Mouse (Mus musculus): ENCODE data around the gene Bak1.

The Bak1 gene

DNA sequence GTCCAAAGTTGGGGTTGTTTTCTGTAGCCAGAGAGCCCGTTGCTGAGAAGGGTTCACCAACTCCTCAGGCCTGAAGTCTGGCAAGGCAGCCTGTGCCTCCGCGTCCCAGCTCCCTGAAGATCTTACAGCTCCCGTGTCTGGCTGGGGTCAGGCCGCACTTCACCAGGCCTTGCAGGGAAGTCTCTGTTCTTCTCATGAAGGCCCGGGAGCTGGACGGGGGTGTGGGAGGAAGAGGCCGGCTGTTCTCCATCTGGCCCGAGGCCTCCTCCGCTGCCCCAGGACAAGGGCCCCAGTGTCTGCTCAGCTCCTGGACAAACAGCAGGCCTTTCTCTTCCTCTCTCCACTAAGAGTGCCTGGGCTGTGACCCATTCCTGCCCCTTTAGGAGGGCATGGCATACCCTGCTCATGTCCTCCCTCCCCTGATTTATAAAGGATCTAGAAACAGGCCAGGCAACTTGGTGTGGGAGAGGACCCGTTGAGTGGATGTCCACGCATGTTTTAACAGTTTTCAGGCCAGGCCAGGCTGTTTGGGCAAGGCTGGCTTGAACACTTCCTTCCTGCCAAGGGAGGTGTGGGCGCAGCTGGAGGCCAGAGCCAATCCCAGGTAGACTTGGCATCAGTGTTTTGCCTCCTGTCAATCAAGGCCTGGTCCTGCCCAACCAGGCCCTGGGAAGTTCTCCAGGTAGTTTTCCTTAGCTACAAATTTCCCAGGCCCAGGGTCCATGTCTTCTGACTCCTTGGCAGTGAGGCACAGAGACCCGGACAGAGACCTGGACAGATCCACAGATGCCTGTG, 19.8 kb upstream of the Bak1 start:
- no peak for DNase-seq (ENCODE audit: low spot score in 2 of 2)

GRCm38 (mm10) chr17:27047762-27048444, 19.1 kb upstream of the Bak1 start:
- peak in 1 of 2 experiments; percentile 32 for DNase-seq (ENCODE audit: low spot score in 2 of 2)

- DNase-seq (ENCODE audit: low spot score in 2 of 2): no peak
Observed at GRCm38 (mm10) chr17:27045164-27045563, 16.4 kb upstream of the Bak1 start.

- DNase-seq (ENCODE audit: low spot score in 2 of 2): no peak
Observed at GRCm38 (mm10) chr17:27042840-27043239, 14.0 kb upstream of the Bak1 start.

- DNase-seq (ENCODE audit: low spot score in 2 of 2): no peak
Observed at GRCm38 (mm10) chr17:27041787-27042055, 12.9 kb upstream of the Bak1 start.

GRCm38 (mm10) chr17:27041046-27041786, 12.4 kb upstream of the Bak1 start:
- no peak for DNase-seq (ENCODE audit: low spot score in 2 of 2)

GRCm38 (mm10) chr17:27040304-27041045, 11.7 kb upstream of the Bak1 start:
- no peak for DNase-seq (ENCODE audit: low spot score in 2 of 2)

- no peak for DNase-seq (ENCODE audit: low spot score in 2 of 2)
Observed at GRCm38 (mm10) chr17:27039432-27040102, 10.8 kb upstream of the Bak1 start.

DNA sequence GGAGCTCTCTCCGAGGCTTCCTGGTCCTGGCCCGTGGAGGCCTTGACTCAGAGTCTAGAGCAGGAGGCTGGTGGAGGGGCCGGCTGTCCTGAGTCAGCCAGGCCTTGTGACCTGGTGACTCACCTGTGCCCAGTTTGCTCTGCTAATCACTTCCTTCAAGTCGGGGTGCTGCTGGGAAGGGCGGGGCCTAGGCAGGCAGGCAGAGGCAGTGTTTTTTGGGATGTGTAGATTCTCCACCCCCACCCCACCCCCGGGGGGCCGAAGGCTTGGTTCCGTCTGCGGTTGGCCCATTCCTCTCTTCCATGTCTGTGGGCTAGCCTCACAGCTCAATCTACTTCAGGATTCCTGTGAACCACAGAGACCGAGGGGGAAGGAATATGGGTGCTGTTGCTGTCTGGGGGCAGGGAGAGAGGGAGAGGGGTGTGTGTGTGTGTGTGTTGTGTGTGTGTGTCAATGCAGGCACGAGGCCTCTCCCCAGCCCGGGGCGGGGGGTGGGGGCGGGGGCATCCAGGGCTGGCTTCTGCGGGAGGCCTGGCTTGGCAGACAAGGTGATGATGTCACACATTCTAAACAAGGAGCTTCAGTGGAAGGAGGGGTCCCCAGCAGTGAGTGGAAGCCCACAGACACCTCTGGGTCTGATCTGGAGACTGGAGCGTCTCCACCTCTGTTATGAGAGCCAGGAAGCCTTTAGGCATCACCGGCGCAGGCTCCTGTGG, 9.7 kb upstream of the Bak1 start:
- DNase-seq (ENCODE audit: low spot score in 2 of 2): no peak

GRCm38 (mm10) chr17:27036465-27036864, 7.7 kb upstream of the Bak1 start:
- no peak for DNase-seq (ENCODE audit: low spot score in 2 of 2)

- DNase-seq (ENCODE audit: low spot score in 2 of 2): peak; percentile 70 to 76
Observed at GRCm38 (mm10) chr17:27032869-27033268, 4.1 kb upstream of the Bak1 start.

GRCm38 (mm10) chr17:27032328-27032727, 3.5 kb upstream of the Bak1 start:
- no peak for DNase-seq (ENCODE audit: low spot score in 2 of 2)

DNA sequence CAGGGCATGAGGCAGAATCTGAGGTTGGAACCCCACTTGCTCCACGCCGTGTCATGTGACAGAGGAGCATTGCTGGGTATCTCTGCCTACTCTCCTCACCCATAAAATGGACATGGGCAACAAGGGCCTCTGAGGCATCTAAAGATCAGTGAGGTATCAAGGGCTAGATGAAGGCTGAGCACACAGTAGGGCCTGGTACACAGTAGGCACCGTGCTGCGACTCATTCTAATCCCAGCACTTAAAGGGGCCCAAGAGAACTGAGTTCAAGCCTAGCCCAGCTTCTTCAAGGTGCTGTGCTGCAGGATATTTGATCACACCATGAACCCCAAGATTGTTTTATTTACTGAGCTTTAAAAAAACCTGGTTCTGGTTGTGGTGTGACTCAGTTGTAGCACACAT, 2.1 kb upstream of the Bak1 start:
- DNase-seq (ENCODE audit: low spot score in 2 of 2): no peak

DNA sequence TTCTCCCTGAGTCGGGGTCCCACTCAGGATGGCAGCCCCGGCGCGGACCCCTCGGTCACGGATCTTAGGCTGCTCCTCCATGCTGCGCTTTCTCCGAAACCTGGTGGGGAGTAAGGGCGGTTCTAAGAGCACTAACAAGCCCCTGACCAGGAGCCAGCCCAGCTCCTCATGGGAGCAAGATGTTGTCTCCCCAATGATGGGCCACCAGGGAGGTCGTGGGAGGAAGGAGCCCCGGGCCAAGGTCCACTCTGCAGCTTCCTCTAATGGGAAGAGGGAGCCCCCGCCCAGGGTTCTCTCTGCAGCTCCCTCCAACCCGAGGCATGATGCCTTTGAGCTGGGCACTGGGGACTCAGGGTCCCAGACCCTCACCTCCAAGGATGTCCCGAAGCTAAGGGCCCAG, 622 bp upstream of the Bak1 start:
- no peak for DNase-seq (ENCODE audit: low spot score in 2 of 2)

- peak; percentile 83 to 89 for DNase-seq (ENCODE audit: low spot score in 2 of 2)
Observed at GRCm38 (mm10) chr17:27028284-27028795, 469 bp downstream of the Bak1 start.

DNA sequence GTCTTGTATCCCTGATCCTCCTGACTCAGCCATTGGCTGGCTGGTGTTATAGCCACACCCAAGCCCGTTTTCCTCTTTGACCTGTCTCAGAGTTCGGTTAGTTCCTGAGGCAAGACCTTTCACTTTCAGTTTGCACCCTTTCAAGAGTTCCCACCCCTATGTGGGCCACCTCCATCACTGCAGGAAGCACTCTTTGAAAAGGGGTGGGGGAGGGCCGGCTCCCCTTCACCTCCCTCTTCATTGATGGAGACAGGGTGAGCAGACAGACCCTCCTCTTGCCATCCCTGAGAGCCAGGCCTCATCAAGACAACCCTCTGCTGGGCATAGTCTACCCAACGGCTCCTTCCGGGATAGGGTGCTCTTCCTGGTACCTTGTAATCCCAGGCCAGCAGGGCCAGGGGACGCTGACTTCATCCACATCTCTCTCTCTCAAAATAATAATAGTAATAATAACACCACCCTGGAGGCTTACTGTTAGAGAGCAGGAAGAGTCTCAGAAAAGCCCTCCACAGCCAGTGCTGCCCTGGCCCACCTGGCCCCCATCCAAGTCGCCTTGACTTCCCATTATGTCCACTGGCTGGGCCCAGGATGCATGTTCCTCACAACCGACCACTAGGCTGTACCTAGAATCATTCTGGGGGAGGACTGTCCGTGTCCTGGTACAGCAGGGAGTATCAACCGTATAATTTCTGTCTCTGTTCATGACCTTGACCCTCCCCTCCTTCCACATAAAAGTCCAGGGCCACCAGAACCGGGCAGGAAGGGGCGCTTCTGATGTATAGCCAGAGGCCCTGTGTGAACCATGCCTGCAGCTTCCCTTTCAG, 1.1 kb downstream of the Bak1 start:
- peak; percentile 60 to 63 for DNase-seq (ENCODE audit: low spot score in 2 of 2)

DNA sequence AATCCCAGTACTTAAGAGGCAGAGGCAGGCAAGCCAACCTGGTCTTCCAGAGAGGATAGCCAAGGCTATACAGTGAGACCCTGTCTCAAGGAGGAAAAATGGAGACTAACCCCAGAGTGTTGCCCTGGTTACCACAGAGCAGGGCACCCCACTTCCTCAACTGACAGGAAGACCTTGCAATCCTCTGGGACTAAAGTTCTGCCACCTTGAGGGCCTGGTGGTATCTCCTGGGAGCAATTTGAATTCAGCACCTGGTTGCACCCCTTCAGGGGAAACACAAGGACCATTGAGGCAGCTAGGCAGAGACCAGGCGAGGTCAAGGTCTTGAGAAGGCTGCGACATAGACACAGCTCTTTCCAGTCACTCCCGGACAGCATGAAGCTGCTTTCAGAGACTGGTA, 2.9 kb downstream of the Bak1 start:
- DNase-seq (ENCODE audit: low spot score in 2 of 2): no peak

DNA sequence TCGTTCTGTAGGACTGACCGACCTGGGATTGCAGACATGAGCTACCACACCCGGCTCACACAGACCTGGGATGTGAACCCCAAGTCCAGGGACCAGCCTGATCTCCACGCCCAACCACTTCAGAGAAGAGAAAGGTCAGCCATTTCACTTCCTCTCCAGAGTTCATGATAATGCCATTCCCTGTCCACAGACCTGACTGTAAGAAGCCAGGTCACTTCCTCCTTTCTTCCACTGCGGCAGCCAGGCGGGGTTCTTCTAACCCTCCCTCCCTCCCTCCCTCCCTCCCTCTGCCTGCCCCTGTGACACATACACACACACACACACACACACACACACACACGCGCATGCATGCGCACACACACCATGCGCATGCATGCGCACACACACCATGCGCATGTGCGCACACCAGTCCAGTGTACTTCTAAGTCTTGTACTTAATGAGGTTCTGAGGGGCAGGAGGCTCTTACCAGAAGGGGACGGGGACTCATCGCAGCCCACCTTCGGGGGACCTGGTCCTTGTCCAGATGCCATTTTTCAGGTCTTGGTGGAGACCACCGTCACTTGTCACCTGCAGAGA, 3.4 kb downstream of the Bak1 start:
- DNase-seq (ENCODE audit: low spot score in 2 of 2): no peak

DNA sequence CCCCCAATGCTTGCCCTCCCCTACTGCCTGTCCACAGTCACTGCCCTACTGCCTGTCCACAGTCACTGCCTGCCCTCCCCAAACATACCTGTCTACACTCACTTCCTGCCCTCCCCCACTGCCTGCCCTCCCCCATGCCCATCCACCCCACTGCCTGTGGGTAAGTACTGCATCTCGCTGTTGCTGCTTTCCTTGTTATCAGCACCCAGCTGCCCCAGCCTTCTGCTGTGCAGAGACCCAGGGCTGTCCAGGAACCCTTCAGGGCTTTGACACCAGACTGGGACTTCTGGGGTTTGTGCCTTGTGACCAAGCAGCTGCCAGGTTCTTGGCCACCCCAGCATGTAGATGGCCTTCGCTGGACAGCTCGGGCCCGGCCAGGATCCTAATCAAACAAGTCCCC, 5.5 kb downstream of the Bak1 start:
- DNase-seq (ENCODE audit: low spot score in 2 of 2): no peak
